Mouse (Mus musculus) kidney, adult 2 months (tissue): Measurements from ENCODE around the gene Tcte1.

ENCODE experiments used
- CTCF ChIP-seq: fragments of 200-500 bp; conservative IDR thresholded peaks from 2 replicates; pipeline ENCODE4 v1.5.1; 2011; ENCODE audit warnings: low read depth, mild to moderate bottlenecking, control low read depth, low read length, moderate library complexity, mixed read lengths; ENCODE audit not compliant: insufficient read depth, insufficient read length
- POLR2A ChIP-seq: fragments of 200-500 bp; IDR thresholded peaks from one replicate; pipeline ENCODE4 v1.6.1; 2011; ENCODE audit warnings: low read depth, low read length, control low read depth

DNA sequence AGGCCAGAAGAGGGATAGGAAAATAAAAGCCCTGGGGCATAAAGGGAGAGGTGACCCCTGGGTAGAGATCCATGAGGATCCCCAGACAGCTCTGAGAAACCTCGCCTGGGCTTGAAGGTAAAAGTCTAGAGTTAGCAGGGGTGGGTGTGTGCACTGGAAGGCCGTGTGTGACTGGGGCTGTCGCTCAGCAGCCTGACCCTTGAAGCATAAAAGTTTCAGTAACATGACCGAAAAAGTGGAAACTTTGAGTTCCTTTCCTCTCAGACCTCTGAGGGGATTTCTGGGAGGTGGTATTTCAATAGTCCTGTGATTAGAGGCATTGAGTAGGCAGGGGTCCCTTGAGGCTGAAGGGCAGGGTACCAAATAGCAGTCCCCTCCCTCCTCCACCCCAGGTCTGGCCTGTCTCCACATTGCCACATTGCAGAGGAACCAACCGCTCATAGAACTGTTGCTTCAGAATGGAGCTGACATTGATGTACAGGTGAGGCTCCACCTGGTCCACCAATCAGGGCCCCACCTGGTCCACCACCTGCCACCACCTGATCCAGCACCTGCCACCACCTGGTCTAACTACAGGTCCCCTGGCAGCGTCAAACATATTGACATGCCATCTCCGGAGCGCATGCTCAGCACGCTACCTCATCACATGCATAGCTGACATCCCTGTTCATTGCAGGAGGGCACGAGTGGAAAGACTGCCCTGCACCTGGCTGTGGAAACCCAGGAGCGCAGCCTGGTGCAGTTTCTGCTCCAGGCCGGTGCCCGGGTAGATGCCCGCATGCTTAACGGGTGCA lies 36.7 kb downstream of the Tcte1 start:
- no peak for TF ChIP-seq CTCF
- no peak for TF ChIP-seq POLR2A
